Mouse (Mus musculus) intestine, postnatal 0 days (tissue): Measurements from ENCODE around the gene Tut1. TPM values are rescaled to one million over a fixed set of nuclear protein-coding genes. Genes with fewer than 3 reads are reported as not detected.
A peak's percentile ranks its signal among the peaks of the same experiment; 100 is the strongest.

Experiments
- ATAC-seq: fragments of 200-750 bp; cut with Nextera tagmentation; 2 replicates; pipeline ENCODE4 v1.8.0; 2017; ENCODE audit warnings: mild to moderate bottlenecking, moderate TSS enrichment, moderate library complexity
- H3K27ac ChIP-seq: fragments of 300-500 bp; sonication (generic); 2 replicates; pipeline ENCODE4 v1.5.1; 2014; ENCODE audit warnings: mild to moderate bottlenecking, low read depth, low read length, moderate library complexity
- H3K27me3 ChIP-seq: fragments of 300-500 bp; sonication (generic); replicated peaks from 2 replicates; pipeline ENCODE4 v1.6.1; 2014; ENCODE audit warnings: low read length, mixed read lengths; ENCODE audit not compliant: control insufficient read depth, insufficient read depth
- H3K36me3 ChIP-seq: fragments of 300-500 bp; sonication (generic); 2 replicates; pipeline ENCODE4 v1.6.1; 2014; ENCODE audit warnings: mild to moderate bottlenecking, moderate library complexity; ENCODE audit not compliant: control insufficient read depth, insufficient read depth
- H3K4me1 ChIP-seq: fragments of 300-500 bp; sonication (generic); replicated peaks from 2 replicates; pipeline ENCODE4 v1.6.1; 2014; ENCODE audit warnings: antibody characterized with exemption, low read length, mixed read lengths; ENCODE audit not compliant: control insufficient read depth, insufficient read depth
- H3K4me2 ChIP-seq: fragments of 300-500 bp; sonication (generic); replicated peaks from 2 replicates; pipeline ENCODE4 v1.6.1; 2014; ENCODE audit warnings: low read depth, mild to moderate bottlenecking, moderate library complexity
- H3K4me3 ChIP-seq: fragments of 300-500 bp; sonication (generic); 2 replicates; pipeline ENCODE4 v1.5.1; 2014; ENCODE audit warnings: low read depth, low read length
- H3K9ac ChIP-seq: fragments of 300-500 bp; sonication (generic); 2 replicates; pipeline ENCODE4 v1.6.1; 2014; ENCODE audit warnings: mild to moderate bottlenecking, low read depth, low read length
- H3K9me3 ChIP-seq: fragments of 300-500 bp; sonication (generic); 2 replicates; pipeline ENCODE4 v1.6.1; 2016; ENCODE audit warnings: mixed run types; ENCODE audit not compliant: control insufficient read depth
- CTCF ChIP-seq: sonication (generic); IDR thresholded peaks from 2 replicates; pipeline ENCODE4 v1.5.1; 2016; ENCODE audit warnings: low read depth, mild to moderate bottlenecking, control low read depth, antibody characterized with exemption, moderate library complexity
- WGBS: fragments of 180-500 bp; shearing (Covaris S2); extraction: QIAGEN DNeasy Blood & Tissue Kit; methylation state at CpG from one replicate; pipeline ENCODE4 v1.1.7; 2014; 5-methylcytosine and 5-hydroxymethylcytosine counted together
- polyA plus RNA-seq: library from polyadenylated mRNA; unstranded; fragments of >200 nt; fragmentation: Nextera tagmentation; extraction: Ambion mirVana; gene quantifications from 2 replicates; pipeline ENCODE4 v1.2.1, GENCODE M21; 2015

Tut1 gene
- polyA plus RNA-seq, 1 experiment from 2014 or later: 10.7 TPM

DNA sequence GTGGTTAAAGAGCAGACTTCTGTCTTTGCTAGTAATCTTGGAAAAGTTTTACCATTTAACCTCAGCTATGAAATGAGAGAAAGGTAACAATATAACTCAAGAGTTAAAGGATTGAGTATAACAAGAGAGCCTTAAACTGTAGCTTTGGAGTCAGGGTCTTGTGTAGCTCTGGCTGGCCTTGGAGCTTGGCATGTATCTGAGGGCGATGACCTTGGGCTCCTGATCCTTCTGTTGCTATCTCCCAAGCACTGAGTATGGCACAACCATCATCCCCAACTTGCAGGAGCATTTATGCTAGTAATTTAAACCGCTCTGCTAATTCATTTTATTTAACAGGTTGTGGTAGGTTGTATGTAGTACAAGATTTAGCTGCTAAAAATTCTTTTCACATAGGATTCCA lies 21.8 kb downstream of the Tut1 start:
- no peak overlapping the region for H3K4me3 ChIP-seq
- no peak overlapping the region for H3K4me2 ChIP-seq
- peaks cover 81% of the 10 kb centered on the region for H3K36me3 ChIP-seq
- no peak for ATAC-seq
- no peaks in the 10 kb centered on the region for H3K4me1 ChIP-seq
- WGBS: 93% methylated on average over 2 of the region's 2 CpGs
- no peaks in the 10 kb centered on the region for H3K9me3 ChIP-seq
- H3K27me3 ChIP-seq: no peaks in the 10 kb centered on the region
- no peak for TF ChIP-seq CTCF
- H3K9ac ChIP-seq: no peak overlapping the region
- H3K27ac ChIP-seq: no peak overlapping the region

DNA sequence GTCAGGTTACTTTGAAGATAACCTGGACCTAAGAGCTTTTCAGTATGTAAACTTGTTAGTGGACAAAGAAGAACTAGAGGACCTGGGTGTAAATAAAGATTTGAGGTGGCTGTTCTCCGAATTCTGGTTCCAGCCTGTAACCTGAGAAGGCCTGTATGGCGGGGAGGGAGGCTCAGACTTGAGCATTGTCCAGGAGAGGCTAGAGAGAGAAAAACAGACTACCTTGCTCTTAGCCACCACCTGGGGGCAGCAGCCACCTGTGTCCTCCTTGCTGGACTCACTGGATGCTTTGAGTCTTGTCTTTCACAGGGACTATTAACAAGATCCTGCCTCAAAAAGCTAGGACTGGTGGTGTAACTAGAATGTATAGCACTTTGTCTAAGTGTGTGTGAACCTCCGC lies 22.9 kb downstream of the Tut1 start:
- ATAC-seq: peak; percentile 66; the same call in 1 of the 2 replicates
- TF ChIP-seq CTCF: peak; percentile 93
- Histone ChIP-seq H3K4me3 (no peak overlapping the region), H3K27ac (no peak overlapping the region), H3K9ac (no peak overlapping the region), H3K4me2 (no peak overlapping the region), H3K36me3 (peaks cover 71% of the 10 kb centered on the region), H3K27me3 (no peaks in the 10 kb centered on the region), H3K9me3 (no peaks in the 10 kb centered on the region), H3K4me1 (no peaks in the 10 kb centered on the region)
- 39% methylated on average over 3 of the region's 3 CpGs for WGBS

DNA sequence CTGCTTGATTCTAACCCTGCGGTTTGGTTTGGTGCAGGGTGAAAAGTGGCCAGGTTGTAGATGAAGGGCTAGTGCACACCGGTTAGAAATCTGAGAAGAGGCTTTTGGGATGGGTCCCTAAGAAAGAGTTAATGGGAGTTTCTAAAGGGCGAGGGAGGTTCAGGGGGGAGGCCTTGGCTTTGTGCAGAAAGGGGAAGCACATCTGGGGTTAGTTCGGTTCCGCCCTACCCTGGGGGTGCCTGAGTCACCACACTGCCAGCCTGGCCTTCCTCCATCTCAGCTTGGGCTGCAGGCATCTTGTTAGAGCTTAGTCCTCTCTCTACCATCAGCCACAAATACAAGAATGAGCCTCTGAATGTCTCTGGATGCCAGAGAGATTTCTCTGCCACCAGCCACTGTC lies 27.1 kb downstream of the Tut1 start:
- Histone ChIP-seq H3K9me3 (no peaks in the 10 kb centered on the region), H3K27ac (no peak overlapping the region), H3K4me1 (peaks cover 27% of the 10 kb centered on the region), H3K4me3 (no peak overlapping the region), H3K36me3 (peaks cover 31% of the 10 kb centered on the region), H3K4me2 (no peak overlapping the region), H3K9ac (no peak overlapping the region), H3K27me3 (no peaks in the 10 kb centered on the region)
- no peak for ATAC-seq
- TF ChIP-seq CTCF: no peak
- 59% methylated on average over 5 of the region's 5 CpGs for WGBS

DNA sequence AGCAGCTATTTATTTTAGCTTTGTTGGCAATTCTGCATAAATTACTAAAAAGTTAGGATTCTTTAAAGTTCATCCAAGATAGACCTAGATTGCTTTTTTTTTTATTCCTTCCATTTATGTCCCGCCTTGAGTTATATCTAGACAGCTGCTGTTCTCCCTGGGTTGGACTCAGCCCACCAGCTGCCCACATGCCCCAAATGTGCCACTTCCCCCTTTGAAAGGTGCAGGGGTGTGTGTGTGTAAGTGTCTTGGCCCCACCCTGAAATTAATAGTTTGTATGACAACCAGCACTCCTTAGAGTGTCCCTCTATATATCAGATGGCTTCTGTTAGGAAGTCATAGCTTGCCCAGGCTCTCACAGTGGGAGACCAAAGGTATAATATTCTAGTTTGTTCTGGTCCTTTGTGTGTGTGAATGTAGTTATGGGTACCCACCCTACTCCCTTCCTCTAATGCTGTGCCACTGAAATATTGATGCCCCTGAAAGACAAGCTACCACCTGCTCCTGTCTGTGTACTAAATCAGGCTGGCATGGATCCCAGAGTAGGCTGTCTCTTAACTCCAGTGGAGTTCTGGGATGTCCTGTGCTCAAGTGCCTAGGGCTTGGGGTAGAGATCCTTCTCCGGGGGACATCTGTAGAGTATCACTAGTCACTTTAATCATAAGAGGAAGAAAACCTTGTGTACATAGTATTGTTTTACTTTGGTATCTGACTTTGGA lies 28.0 kb downstream of the Tut1 start:
- 45% methylated on average over 2 of the region's 2 CpGs for WGBS
- no peaks in the 10 kb centered on the region for H3K27me3 ChIP-seq
- H3K4me3 ChIP-seq: no peak overlapping the region
- H3K36me3 ChIP-seq: peaks cover 25% of the 10 kb centered on the region
- ATAC-seq: no peak
- H3K27ac ChIP-seq: peak overlapping the region; percentile 89; the same call in 1 of the 2 replicates
- H3K4me1 ChIP-seq: peaks cover 27% of the 10 kb centered on the region
- H3K9ac ChIP-seq: no peak overlapping the region
- no peak for TF ChIP-seq CTCF
- H3K4me2 ChIP-seq: no peak overlapping the region
- H3K9me3 ChIP-seq: no peaks in the 10 kb centered on the region

DNA sequence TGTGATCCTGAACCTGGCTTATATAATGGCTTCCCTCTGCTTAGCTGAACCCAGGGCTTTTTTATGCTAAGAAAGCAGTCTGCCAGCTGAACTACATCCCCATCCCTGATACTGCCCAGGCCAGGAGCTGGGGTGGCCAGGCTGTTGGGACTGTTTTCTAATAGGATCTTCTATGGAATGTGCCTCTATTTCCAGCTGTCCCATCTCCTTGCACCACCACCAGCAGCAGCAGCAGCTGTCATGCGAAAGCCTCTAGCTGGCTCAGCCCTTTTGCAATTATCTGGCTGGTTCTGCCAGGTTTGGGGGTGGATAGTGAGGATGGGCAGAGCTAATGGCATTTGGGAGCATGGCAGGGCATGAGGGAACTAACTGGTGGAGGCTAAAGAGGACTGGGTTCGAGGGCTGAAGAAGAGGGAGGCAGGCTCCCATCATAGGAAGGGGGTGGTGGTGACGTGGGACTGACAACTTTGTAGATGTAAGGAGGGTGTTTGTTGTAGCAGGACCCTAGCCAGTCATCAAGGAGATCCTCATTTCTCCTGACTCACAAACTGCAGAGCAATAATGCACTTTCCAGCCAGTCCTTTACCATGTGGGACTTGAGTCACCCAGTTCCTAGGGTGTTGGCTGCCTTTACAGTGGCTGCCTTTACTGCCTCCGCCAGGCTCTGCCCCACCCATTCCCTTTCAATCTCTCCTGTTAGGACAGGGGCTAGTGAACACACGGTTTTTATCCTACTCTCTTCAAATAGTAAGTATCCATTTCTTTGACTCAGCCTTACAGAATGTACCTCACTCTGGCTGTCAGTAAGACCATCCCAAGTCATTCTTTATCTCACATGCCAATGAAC lies 28.9 kb downstream of the Tut1 start:
- ATAC-seq: peak; percentile 85
- H3K27ac ChIP-seq: peak overlapping the region; percentile 89
- peaks cover 18% of the 10 kb centered on the region for H3K36me3 ChIP-seq
- H3K4me1 ChIP-seq: peaks cover 27% of the 10 kb centered on the region
- H3K4me2 ChIP-seq: peak overlapping the region; percentile 49
- H3K9ac ChIP-seq: peak overlapping the region; percentile 34
- TF ChIP-seq CTCF: no peak
- H3K4me3 ChIP-seq: no peak overlapping the region
- H3K9me3 ChIP-seq: no peaks in the 10 kb centered on the region
- 42% methylated on average over 5 of the region's 5 CpGs for WGBS
- H3K27me3 ChIP-seq: no peaks in the 10 kb centered on the region

DNA sequence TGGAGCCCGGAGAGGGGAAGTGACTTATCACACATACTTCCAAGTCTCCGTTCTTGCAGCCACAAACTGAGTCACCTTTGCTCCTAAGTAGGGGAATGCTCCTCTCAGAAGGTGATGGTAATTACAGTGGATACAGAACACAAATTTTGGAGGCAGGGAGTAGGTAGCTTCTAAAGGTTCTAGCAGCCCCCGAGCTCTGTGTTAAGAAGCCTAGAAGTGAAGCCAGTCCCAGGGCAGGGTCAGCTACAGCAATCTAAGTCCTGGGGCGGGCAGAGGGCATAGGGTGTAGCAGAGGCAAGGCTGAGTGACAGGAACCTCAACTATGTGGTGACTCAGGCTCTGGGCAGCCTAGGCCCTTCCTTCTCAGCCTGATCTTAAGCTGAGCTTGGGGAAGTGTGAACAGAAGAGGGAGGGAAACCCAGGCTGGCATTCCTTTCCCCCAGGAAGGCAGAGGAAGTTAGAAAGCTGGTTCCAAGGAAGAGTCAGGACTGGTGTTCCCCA lies 29.6 kb downstream of the Tut1 start:
- Histone ChIP-seq H3K27me3 (no peaks in the 10 kb centered on the region), H3K9me3 (no peaks in the 10 kb centered on the region), H3K27ac (peak overlapping the region; percentile 89), H3K4me1 (peaks cover 27% of the 10 kb centered on the region), H3K4me3 (no peak overlapping the region), H3K4me2 (peak overlapping the region; percentile 49), H3K36me3 (peaks cover 11% of the 10 kb centered on the region), H3K9ac (peak overlapping the region; percentile 34)
- ATAC-seq: peak; percentile 89
- no peak for TF ChIP-seq CTCF
- WGBS: 19% methylated on average over 4 of the region's 4 CpGs
